Mouse (Mus musculus) heart, embryonic 16.5 days (tissue): ENCODE results near the gene Gm4131. TPM values are rescaled to one million over a fixed set of nuclear protein-coding genes. Genes with fewer than 3 reads are reported as not detected.
A peak's percentile ranks its signal among the peaks of the same experiment; 100 is the strongest.

ENCODE experiments used
- ATAC-seq: fragments of 200-750 bp; cut with Nextera tagmentation; replicated peaks from 2 replicates; pipeline ENCODE4 v1.8.0; 2017; ENCODE audit warnings: moderate number of reproducible peaks; ENCODE audit not compliant: insufficient read depth, low FRiP score; ENCODE audit errors: extremely low read depth
- H3K27ac ChIP-seq: fragments of 300-500 bp; sonication (generic); 2 replicates; pipeline ENCODE4 v1.5.1; 2014; ENCODE audit warnings: mild to moderate bottlenecking, low read length, control low read depth, moderate library complexity
- H3K27me3 ChIP-seq: fragments of 300-500 bp; sonication (generic); 2 replicates; pipeline ENCODE4 v1.6.1; 2014; ENCODE audit warnings: low read length, mixed read lengths; ENCODE audit not compliant: control insufficient read depth, insufficient read depth
- H3K36me3 ChIP-seq: fragments of 300-500 bp; sonication (generic); 2 replicates; pipeline ENCODE4 v1.6.1; 2014; ENCODE audit not compliant: control insufficient read depth, insufficient read depth
- H3K4me1 ChIP-seq: fragments of 300-500 bp; sonication (generic); 2 replicates; pipeline ENCODE4 v1.6.1; 2014; ENCODE audit warnings: low read length, mixed read lengths; ENCODE audit not compliant: control insufficient read depth, insufficient read depth
- H3K4me2 ChIP-seq: fragments of 300-500 bp; sonication (generic); 2 replicates; pipeline ENCODE4 v1.6.1; 2014; ENCODE audit warnings: low read depth, mild to moderate bottlenecking, control low read depth, low read length
- H3K4me3 ChIP-seq: fragments of 300-500 bp; sonication (generic); 2 replicates; pipeline ENCODE4 v1.5.1; 2014; ENCODE audit warnings: mild to moderate bottlenecking, control low read depth, low read length
- H3K9ac ChIP-seq: fragments of 300-500 bp; sonication (generic); 2 replicates; pipeline ENCODE4 v1.6.1; 2014; ENCODE audit warnings: low read length, control low read depth
- H3K9me3 ChIP-seq: fragments of 300-500 bp; sonication (generic); replicated peaks from 2 replicates; pipeline ENCODE4 v1.6.1; 2016; ENCODE audit warnings: low read length; ENCODE audit not compliant: control insufficient read depth
- WGBS: fragments of 180-500 bp; shearing (Covaris S2); extraction: QIAGEN DNeasy Blood & Tissue Kit; methylation state at CpG from one replicate; pipeline ENCODE4 v1.1.7; 2014; 5-methylcytosine and 5-hydroxymethylcytosine counted together
- polyA plus RNA-seq: library from polyadenylated mRNA; unstranded; fragments of >200 nt; fragmentation: Nextera tagmentation; extraction: Ambion mirVana; gene quantifications from 2 replicates; pipeline ENCODE4 v1.2.1, GENCODE M21; 2015

Gene Gm4131
- polyA plus RNA-seq, 1 experiment from 2014 or later = not detected

DNA sequence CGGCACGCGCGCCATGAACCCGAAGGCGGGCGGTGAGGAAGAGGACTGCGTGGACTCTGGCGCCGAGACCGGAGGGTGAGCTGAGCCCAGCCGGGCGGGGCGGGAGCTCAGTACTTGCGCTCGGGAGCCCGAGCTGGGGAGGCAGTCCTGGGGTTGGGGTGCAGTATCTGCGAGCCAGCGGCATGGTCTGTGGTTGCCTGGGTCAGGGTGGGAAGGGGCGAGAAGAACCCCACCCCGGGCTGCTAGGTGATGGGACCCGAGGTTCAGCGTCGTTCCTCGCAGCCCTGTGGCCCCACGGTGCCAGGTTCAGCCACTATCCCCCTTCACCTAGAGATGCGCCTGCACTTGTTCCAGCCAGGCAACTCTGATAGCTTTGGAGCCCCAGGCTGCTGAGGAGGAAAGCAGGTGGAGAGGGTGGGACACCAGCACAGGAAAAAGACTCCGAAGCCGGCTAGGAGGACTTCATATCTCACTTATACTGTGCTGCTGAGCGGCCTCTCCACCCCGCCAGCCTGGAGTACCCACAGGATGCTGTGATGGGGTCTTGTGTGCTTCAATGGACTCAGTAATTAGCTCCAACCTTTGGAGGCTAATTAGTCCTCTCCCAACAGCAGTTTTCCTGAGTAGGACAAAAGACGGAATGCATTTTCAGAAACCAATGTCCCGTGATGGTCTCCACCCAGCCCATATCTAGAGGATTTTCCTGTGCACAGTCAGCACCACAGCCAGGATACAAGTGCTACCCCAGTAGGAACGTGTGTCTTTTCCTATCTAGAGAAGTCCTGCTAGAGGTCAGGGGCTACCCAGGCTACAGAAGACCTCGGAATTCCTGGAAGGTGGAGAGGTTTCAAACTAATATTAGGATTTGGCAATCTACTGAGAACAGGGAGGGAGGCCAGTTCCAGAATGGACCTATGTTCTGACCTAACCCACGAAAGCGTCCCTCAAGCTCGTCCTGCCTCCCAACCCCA is 10.6 kb downstream of the Gm4131 start:
- H3K27me3 ChIP-seq = peaks cover 6% of the 10 kb centered on the region; the same call in 1 of the 2 replicates
- peaks cover 10% of the 10 kb centered on the region; the same call in 1 of the 2 replicates for H3K4me1 ChIP-seq
- peak overlapping the region; percentile 98 for H3K4me2 ChIP-seq
- peak overlapping the region; percentile 81 for H3K9ac ChIP-seq
- H3K4me3 ChIP-seq = peak overlapping the region; percentile 66
- no peak for ATAC-seq
- H3K36me3 ChIP-seq = no peaks in the 10 kb centered on the region
- H3K9me3 ChIP-seq = no peaks in the 10 kb centered on the region
- H3K27ac ChIP-seq = 0 out of 2 replicates have a peak overlapping the region, but pooled peaks have one; percentile 2
- 12% methylated on average over 37 of the region's 38 CpGs for WGBS

DNA sequence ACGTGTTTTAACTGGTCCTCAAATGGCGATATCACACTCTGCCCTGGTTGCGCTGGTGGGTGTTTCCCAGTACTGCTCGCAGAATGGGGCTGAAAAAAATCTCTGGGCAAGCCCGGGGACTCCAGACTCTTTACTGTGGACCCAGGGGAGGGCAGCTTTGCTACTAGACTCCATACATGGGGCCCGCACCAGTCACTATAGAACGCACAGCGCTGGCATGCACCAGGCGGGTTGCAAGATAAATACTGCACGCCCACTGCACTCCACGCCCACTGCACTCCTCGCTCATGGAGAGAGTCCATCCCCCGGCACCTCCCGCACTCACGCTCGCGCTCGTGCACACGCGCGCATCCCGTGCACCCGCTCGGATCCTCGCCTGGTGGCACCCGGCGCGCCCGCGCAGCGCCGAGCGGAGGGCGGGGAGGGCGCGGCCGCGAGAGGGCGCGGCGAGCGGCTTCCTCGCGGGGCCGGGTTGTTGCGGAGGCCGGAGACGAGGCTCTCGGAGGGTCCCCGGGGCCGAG is 11.4 kb downstream of the Gm4131 start, which contains the start of gene Fam124a:
TSS of gene Fam124a (plus strand) at position 429 of the 521 bp plus-strand sequence.
- peak within 1 kb of the TSS; percentile 66 for H3K4me3 ChIP-seq
- peak within 1 kb of the TSS; percentile 81 for H3K9ac ChIP-seq
- no peaks in the 10 kb centered on the region for H3K36me3 ChIP-seq
- H3K27ac ChIP-seq = 0 out of 2 replicates have a peak within 1 kb of the TSS, but pooled peaks have one; percentile 2
- H3K4me1 ChIP-seq = peaks cover 10% of the 10 kb centered on the region; the same call in 1 of the 2 replicates
- under 1% methylated on average over 51 of the region's 51 CpGs for whole genome bisulfite sequencing
- H3K4me2 ChIP-seq = peak within 1 kb of the TSS; percentile 98
- no peaks in the 10 kb centered on the region for H3K9me3 ChIP-seq
- ATAC-seq = peak; percentile 83
- H3K27me3 ChIP-seq = peaks cover 6% of the 10 kb centered on the region; the same call in 1 of the 2 replicates

DNA sequence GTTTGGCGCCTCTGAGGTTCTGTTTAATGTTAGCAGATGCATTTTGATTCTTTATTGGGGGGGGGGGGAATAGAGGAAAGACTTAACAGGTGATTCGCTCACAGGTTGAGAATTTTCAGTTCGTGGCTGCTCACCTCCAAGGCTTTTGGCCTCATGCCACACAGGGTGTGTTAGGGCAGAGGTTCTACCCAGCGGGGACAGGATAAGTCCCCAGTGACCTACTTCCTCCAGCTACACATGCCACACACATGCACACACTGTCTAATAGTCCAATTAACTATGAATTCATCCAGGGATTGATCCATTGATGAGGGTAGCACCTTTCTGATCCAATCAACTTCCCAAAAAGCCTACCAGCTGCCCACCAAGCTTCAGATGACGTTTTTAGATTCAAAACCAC is 12.9 kb downstream of the Gm4131 start:
- Histone ChIP-seq H3K9me3 (no peaks in the 10 kb centered on the region), H3K27ac (no peak overlapping the region), H3K4me2 (no peak overlapping the region), H3K4me3 (no peak overlapping the region), H3K9ac (no peak overlapping the region), H3K4me1 (peaks cover 10% of the 10 kb centered on the region; the same call in 1 of the 2 replicates), H3K36me3 (no peaks in the 10 kb centered on the region), H3K27me3 (peaks cover 6% of the 10 kb centered on the region; the same call in 1 of the 2 replicates)
- ATAC-seq = no peak
- 81% methylated on average over 5 of the region's 5 CpGs for WGBS

DNA sequence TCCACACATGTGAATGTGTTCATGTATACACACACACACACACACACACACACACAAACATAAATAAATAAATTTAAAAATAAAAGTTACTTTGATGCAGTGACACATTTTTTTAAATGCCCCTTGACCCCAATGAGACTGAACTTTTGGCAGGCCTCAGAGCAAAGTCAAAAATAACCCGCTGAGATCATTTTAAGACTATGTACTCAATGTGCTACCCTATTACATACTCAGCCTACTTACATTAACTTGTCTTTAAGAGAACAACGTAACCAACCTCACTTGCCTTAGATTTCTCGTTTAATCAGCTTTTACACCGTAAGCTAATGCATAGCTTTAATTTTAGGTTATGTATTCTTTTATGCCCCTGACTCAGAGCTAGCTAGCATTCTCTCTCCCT is 13.9 kb downstream of the Gm4131 start:
- Histone ChIP-seq H3K27me3 (peaks cover 6% of the 10 kb centered on the region; the same call in 1 of the 2 replicates), H3K4me3 (no peak overlapping the region), H3K4me1 (peaks cover 10% of the 10 kb centered on the region; the same call in 1 of the 2 replicates), H3K9me3 (no peaks in the 10 kb centered on the region), H3K27ac (no peak overlapping the region), H3K4me2 (no peak overlapping the region), H3K36me3 (no peaks in the 10 kb centered on the region), H3K9ac (no peak overlapping the region)
- 65% methylated on average over 4 of the region's 4 CpGs for WGBS
- no peak for ATAC-seq

DNA sequence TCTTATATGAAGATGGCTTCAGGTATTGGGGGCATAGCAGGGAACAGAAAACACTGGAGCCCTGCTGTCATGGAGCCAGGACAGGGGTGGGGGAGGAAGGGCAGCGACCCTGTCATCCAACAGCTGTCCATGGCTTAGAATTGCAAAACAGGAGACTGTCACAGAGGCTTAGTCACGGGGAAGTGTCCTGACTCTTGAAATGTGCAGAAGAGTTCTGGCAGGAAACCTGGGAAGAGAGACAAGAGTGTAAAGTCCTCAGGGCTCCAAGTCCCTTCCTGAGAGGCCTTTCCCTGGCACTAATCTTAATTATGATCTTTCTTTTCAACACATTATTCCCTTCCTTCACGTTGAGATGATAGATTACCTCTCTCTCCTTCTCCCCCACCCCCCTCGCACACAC is 16.6 kb downstream of the Gm4131 start:
- WGBS = 20% methylated on average over 3 of the region's 4 CpGs
- Histone ChIP-seq H3K4me3 (no peak overlapping the region), H3K36me3 (no peaks in the 10 kb centered on the region), H3K9me3 (no peaks in the 10 kb centered on the region), H3K9ac (no peak overlapping the region), H3K27ac (no peak overlapping the region), H3K4me2 (no peak overlapping the region), H3K27me3 (no peaks in the 10 kb centered on the region), H3K4me1 (peaks cover 2% of the 10 kb centered on the region; the same call in 1 of the 2 replicates)
- no peak for ATAC-seq

DNA sequence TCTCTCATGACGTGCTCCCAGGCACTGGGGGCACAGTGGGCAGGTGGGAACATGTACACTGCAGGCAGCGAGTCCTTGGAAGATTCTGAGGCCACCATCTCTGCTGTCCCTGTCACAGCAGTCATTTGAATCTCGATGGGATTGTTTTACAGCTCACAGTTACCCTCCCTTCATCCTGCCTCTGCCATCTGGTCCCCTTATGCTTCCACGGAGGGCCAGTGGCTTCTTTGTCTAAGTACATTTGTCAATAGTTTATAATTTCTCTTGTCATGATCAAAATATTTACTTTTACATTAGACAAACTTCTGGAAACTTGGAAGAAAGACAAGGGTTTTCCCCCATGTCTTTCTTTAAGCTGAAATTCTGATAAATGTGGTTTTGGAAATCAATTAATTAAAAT is 20.0 kb downstream of the Gm4131 start:
- Histone ChIP-seq H3K9me3 (no peaks in the 10 kb centered on the region), H3K9ac (no peak overlapping the region), H3K27me3 (no peaks in the 10 kb centered on the region), H3K4me2 (no peak overlapping the region), H3K4me3 (no peak overlapping the region), H3K36me3 (no peaks in the 10 kb centered on the region), H3K27ac (no peak overlapping the region), H3K4me1 (no peaks in the 10 kb centered on the region)
- 59% methylated on average over 4 of the region's 4 CpGs for WGBS
- ATAC-seq = no peak

DNA sequence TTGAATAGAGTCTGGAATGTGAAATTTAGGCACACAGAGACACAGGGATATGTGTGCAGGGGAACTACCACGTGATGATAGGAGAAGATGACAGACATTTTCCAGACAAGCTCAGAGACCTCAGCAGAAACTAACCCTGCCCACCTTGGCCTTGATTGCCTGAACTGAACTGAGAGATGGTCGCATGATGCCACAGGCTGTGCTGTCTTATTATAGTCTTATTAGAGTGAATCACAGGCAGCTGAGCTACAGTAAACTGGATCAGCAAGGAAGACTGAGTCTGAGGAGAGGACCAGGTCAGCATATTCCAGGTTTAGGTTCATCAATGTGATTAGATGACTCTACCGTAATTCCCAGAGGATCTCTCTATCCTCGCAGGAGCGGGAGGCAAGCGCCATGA is 20.4 kb downstream of the Gm4131 start:
- 81% methylated on average over 6 of the region's 6 CpGs for WGBS
- Histone ChIP-seq H3K4me3 (no peak overlapping the region), H3K9ac (no peak overlapping the region), H3K4me2 (no peak overlapping the region), H3K27ac (no peak overlapping the region), H3K4me1 (no peaks in the 10 kb centered on the region), H3K27me3 (no peaks in the 10 kb centered on the region), H3K9me3 (no peaks in the 10 kb centered on the region), H3K36me3 (no peaks in the 10 kb centered on the region)
- no peak for ATAC-seq

DNA sequence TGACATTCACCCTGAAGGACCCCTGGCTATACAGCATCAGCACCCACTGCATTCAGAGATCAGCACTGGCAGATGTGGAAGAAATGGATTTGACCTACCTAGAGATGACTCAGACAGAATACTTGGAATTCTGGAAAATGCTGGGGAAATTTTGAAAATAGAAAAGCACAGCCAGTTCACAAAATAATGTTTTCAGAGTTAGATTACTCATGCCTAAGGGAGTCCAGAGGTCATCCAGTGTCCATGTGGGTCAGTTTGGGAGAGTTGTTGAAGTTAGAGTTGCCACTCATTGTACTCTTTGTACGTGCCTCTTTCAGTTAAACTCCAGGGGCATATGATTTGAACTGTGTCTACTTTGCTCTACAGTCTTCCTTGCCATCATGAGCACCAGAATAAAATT is 25.0 kb downstream of the Gm4131 start:
- Histone ChIP-seq H3K27ac (no peak overlapping the region), H3K9ac (no peak overlapping the region), H3K36me3 (no peaks in the 10 kb centered on the region), H3K9me3 (no peaks in the 10 kb centered on the region), H3K27me3 (no peaks in the 10 kb centered on the region), H3K4me1 (no peaks in the 10 kb centered on the region), H3K4me3 (no peak overlapping the region), H3K4me2 (no peak overlapping the region)
- 79% methylated on average over 1 of the region's 1 CpGs for WGBS
- ATAC-seq = no peak

DNA sequence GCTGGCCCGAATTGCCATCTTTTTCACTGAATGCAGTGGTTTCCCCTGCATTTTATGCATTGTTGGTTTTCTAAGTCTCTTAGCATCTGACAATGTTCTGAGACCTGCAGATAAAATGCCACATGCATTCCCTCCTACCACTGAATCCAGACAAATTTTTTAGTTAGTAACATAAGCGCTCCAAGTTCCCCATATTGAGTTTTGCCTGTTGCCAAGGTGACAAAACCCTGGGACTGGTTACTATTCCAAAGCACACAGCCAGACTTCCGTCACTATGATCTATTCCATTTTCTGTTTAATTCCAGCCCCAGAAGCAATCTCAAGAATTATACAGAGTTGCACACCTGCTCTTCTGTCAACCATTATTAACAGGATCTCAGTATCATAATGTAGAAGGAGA is 26.9 kb downstream of the Gm4131 start:
- Histone ChIP-seq H3K4me2 (no peak overlapping the region), H3K4me3 (no peak overlapping the region), H3K4me1 (no peaks in the 10 kb centered on the region), H3K9me3 (no peaks in the 10 kb centered on the region), H3K27me3 (no peaks in the 10 kb centered on the region), H3K36me3 (no peaks in the 10 kb centered on the region), H3K27ac (no peak overlapping the region), H3K9ac (no peak overlapping the region)
- no peak for ATAC-seq
- WGBS = 74% methylated on average over 3 of the region's 3 CpGs
